Mouse (Mus musculus) bone marrow macrophage, adult 2 months (primary cell): ENCODE results near the gene 9130409I23Rik.

ENCODE experiments used
- CTCF ChIP-seq: IDR thresholded peaks from 2 replicates; pipeline ENCODE4 v1.5.1; 2012; ENCODE audit warnings: low read depth, mild to moderate bottlenecking, low read length, moderate library complexity
- POLR2A ChIP-seq: IDR thresholded peaks from 2 replicates; pipeline ENCODE4 v1.6.1; 2012; ENCODE audit warnings: mild to moderate bottlenecking, low read depth, low read length, borderline replicate concordance

- TF ChIP-seq CTCF (no peak), POLR2A (no peak)
Measured at GRCm38 (mm10) chr1:181021488-181021865, 29.6 kb upstream of the 9130409I23Rik start.
